Mouse (Mus musculus) stomach, embryonic 15.5 days (tissue): Measurements from ENCODE around the gene Rpl36-ps4. TPM values are rescaled to one million over a fixed set of nuclear protein-coding genes. Genes with fewer than 3 reads are reported as not detected.

Experiments
- ATAC-seq: fragments of 200-750 bp; cut with Nextera tagmentation; 2 replicates; pipeline ENCODE4 v1.8.0; 2017; ENCODE audit warnings: low read depth, moderate number of reproducible peaks, moderate TSS enrichment; ENCODE audit not compliant: insufficient read depth, low FRiP score
- H3K27ac ChIP-seq: fragments of 300-500 bp; sonication (generic); 2 replicates; pipeline ENCODE4 v1.5.1; 2015; ENCODE audit warnings: mild to moderate bottlenecking, inconsistent platforms
- H3K27me3 ChIP-seq: fragments of 300-500 bp; sonication (generic); replicated peaks from 2 replicates; pipeline ENCODE4 v1.6.1; 2015; ENCODE audit warnings: inconsistent platforms
- H3K36me3 ChIP-seq: fragments of 300-500 bp; sonication (generic); 2 replicates; pipeline ENCODE4 v1.6.1; 2015; ENCODE audit warnings: inconsistent platforms
- H3K4me1 ChIP-seq: fragments of 300-500 bp; sonication (generic); 2 replicates; pipeline ENCODE4 v1.6.1; 2015; ENCODE audit warnings: inconsistent platforms
- H3K4me2 ChIP-seq: fragments of 300-500 bp; sonication (generic); 2 replicates; pipeline ENCODE4 v1.6.1; 2015; ENCODE audit warnings: mild to moderate bottlenecking, inconsistent platforms
- H3K4me3 ChIP-seq: fragments of 300-500 bp; sonication (generic); replicated peaks from 2 replicates; pipeline ENCODE4 v1.5.1; 2015; ENCODE audit warnings: inconsistent platforms
- H3K9ac ChIP-seq: fragments of 300-500 bp; sonication (generic); 2 replicates; pipeline ENCODE4 v1.6.1; 2015; ENCODE audit warnings: inconsistent platforms
- H3K9me3 ChIP-seq: fragments of 300-500 bp; sonication (generic); 2 replicates; pipeline ENCODE4 v1.6.1; 2016; ENCODE audit warnings: inconsistent platforms
- WGBS: fragments of 180-500 bp; shearing (Covaris S2); methylation state at CpG from one replicate; pipeline ENCODE4 v1.1.7; 2015; 5-methylcytosine and 5-hydroxymethylcytosine counted together
- polyA plus RNA-seq: library from polyadenylated mRNA; unstranded; fragments of >200 nt; fragmentation: Nextera tagmentation; extraction: Ambion mirVana; gene quantifications from 2 replicates; pipeline ENCODE4 v1.2.1, GENCODE M21; 2015

The Rpl36-ps4 gene
- not detected in 2 replicates for polyA plus RNA-seq

DNA sequence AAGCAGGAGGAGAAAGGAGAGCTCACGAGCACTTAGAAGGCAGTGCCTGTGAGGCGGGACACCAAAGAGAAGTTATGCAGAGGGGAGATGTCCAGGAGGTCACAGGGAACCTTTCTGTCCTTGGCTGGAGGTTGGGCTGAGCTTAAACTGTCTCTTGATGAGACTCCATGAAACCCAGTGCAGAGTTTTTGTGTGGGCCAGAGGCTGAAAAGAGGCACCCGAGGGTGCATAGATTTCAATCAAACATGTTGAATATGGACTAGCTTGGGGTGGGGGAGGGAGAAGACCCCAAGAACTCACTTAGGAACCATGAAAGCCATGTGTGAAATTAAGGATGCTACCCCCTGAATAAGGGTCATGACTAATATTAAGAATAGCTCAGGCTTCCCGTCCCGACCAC lies at the start of gene Rpl36-ps4:
Gene Rpl36-ps4 (plus strand): TSS at position 301 of the 400 bp plus-strand sequence.
- no peak for ATAC-seq

GRCm38 (mm10) chr17:87871461-87872126 lies 49.2 kb upstream of the Rpl36-ps4 start:
- Histone ChIP-seq H3K27me3 (no peaks in the 10 kb centered on the region), H3K9ac (no peak overlapping the region), H3K4me2 (no peak overlapping the region), H3K4me3 (no peak overlapping the region), H3K27ac (no peak overlapping the region), H3K36me3 (no peaks in the 10 kb centered on the region), H3K9me3 (no peaks in the 10 kb centered on the region), H3K4me1 (no peaks in the 10 kb centered on the region)
- 77% methylated on average over 13 of the region's 13 CpGs for WGBS
- ATAC-seq, result no peak

More for the DNA sequence above, at the start of gene Rpl36-ps4:
- no peaks in the 10 kb centered on the region for H3K4me1 ChIP-seq
- H3K9me3 ChIP-seq, result no peaks in the 10 kb centered on the region
- no peaks in the 10 kb centered on the region for H3K36me3 ChIP-seq
- H3K4me2 ChIP-seq, result no peak within 1 kb of the TSS
- H3K27ac ChIP-seq, result no peak within 1 kb of the TSS
- H3K27me3 ChIP-seq, result no peaks in the 10 kb centered on the region
- no peak within 1 kb of the TSS for H3K9ac ChIP-seq
- WGBS, result 81% methylated on average over 5 of the region's 5 CpGs
- no peak within 1 kb of the TSS for H3K4me3 ChIP-seq

DNA sequence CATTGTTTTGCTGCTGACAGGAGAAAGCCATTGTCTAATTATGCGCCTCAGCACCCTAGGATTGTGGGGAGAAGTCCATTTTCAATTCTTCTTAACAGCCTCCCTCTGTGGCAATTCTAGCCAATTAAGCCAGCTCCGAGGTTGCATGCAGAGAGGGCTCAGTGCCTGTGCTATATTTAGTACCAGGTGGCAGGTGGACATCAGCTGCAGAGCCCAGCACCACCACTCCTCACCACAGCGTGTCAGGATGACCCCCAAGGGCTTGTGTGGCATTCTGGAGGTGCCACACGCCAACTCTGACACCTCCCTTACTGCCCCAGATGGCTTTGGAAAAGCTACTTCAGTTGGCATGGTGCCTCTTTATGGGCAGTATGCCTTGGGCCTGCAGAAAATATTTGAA lies 48.5 kb upstream of the Rpl36-ps4 start:
- ATAC-seq, result no peak
- Histone ChIP-seq H3K27ac (no peak overlapping the region), H3K4me2 (no peak overlapping the region), H3K4me1 (no peaks in the 10 kb centered on the region), H3K27me3 (no peaks in the 10 kb centered on the region), H3K36me3 (no peaks in the 10 kb centered on the region), H3K9me3 (no peaks in the 10 kb centered on the region), H3K4me3 (no peak overlapping the region), H3K9ac (no peak overlapping the region)
- WGBS, result 47% methylated on average over 4 of the region's 4 CpGs

DNA sequence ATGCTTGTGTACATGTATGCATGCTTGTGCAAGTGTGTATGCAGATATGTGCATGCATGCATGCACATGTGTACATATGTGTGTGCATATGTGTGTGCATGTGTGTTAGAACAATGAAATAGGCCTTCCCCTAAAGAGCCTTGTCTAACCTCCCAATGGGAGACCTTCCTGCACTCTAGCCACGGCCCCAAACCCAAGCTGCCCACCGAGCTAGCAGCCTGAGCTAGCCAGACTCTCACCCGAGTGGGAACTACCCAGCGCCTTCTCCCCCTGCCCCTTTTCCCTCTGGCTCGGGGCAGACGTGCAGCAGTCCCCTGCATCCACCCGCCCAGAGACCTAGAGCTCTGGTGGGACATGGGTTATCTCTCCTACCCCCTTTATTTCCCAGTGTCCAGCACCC lies 47.3 kb upstream of the Rpl36-ps4 start:
- 0 out of 2 replicates have a peak, but pooled peaks cover 3% of the 10 kb centered on the region for H3K4me1 ChIP-seq
- ATAC-seq, result no peak
- H3K27ac ChIP-seq, result no peak overlapping the region
- no peak overlapping the region for H3K4me3 ChIP-seq
- no peak overlapping the region for H3K9ac ChIP-seq
- H3K27me3 ChIP-seq, result no peaks in the 10 kb centered on the region
- H3K36me3 ChIP-seq, result no peaks in the 10 kb centered on the region
- H3K4me2 ChIP-seq, result no peak overlapping the region
- H3K9me3 ChIP-seq, result no peaks in the 10 kb centered on the region
- 72% methylated on average over 7 of the region's 7 CpGs for WGBS

GRCm38 (mm10) chr17:87873943-87874342 lies 46.8 kb upstream of the Rpl36-ps4 start:
- ATAC-seq, result no peak
- H3K27ac ChIP-seq, result no peak overlapping the region
- 0 out of 2 replicates have a peak, but pooled peaks cover 3% of the 10 kb centered on the region for H3K4me1 ChIP-seq
- WGBS, result 76% methylated on average over 4 of the region's 4 CpGs
- H3K36me3 ChIP-seq, result no peaks in the 10 kb centered on the region
- no peaks in the 10 kb centered on the region for H3K27me3 ChIP-seq
- H3K4me2 ChIP-seq, result no peak overlapping the region
- H3K9ac ChIP-seq, result no peak overlapping the region
- H3K4me3 ChIP-seq, result no peak overlapping the region
- no peaks in the 10 kb centered on the region for H3K9me3 ChIP-seq

DNA sequence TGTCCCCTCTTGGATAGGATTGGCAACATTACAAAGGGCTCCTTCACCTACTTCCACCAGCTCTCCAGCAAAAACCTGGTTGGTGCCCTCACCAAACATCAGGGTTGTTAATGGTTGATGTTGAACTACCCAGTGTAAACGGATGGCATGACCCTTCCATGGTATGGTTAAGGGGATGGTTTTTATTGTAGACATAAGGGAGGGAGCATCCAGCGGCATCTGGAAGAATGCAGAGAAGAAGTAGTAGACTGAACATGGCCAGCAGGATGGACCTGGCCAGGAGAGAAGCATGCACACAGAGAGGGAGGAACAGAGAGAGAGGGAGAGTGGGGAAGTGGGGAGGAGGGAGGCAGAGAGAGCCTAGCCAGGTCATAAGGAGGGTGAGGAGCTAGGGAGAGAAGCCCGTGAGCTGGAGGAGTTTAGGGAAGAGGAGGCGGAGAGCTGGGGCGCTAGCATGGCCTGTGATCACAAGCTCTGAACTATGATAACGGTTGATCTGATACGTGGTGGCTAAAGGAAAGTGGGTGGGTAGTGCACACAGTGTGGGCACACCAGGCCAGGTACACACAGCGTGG lies 45.3 kb upstream of the Rpl36-ps4 start:
- Histone ChIP-seq H3K4me1 (0 out of 2 replicates have a peak, but pooled peaks cover 3% of the 10 kb centered on the region), H3K9ac (no peak overlapping the region), H3K9me3 (no peaks in the 10 kb centered on the region), H3K27me3 (no peaks in the 10 kb centered on the region), H3K36me3 (no peaks in the 10 kb centered on the region), H3K4me2 (no peak overlapping the region), H3K27ac (no peak overlapping the region), H3K4me3 (no peak overlapping the region)
- WGBS, result 83% methylated on average over 8 of the region's 8 CpGs
- ATAC-seq, result no peak

GRCm38 (mm10) chr17:87876295-87877000 lies 44.3 kb upstream of the Rpl36-ps4 start:
- Histone ChIP-seq H3K36me3 (no peaks in the 10 kb centered on the region), H3K4me1 (0 out of 2 replicates have a peak, but pooled peaks cover 3% of the 10 kb centered on the region), H3K9ac (no peak overlapping the region), H3K4me3 (no peak overlapping the region), H3K27me3 (no peaks in the 10 kb centered on the region), H3K27ac (no peak overlapping the region), H3K4me2 (no peak overlapping the region), H3K9me3 (no peaks in the 10 kb centered on the region)
- ATAC-seq, result no peak
- 81% methylated on average over 11 of the region's 11 CpGs for WGBS

DNA sequence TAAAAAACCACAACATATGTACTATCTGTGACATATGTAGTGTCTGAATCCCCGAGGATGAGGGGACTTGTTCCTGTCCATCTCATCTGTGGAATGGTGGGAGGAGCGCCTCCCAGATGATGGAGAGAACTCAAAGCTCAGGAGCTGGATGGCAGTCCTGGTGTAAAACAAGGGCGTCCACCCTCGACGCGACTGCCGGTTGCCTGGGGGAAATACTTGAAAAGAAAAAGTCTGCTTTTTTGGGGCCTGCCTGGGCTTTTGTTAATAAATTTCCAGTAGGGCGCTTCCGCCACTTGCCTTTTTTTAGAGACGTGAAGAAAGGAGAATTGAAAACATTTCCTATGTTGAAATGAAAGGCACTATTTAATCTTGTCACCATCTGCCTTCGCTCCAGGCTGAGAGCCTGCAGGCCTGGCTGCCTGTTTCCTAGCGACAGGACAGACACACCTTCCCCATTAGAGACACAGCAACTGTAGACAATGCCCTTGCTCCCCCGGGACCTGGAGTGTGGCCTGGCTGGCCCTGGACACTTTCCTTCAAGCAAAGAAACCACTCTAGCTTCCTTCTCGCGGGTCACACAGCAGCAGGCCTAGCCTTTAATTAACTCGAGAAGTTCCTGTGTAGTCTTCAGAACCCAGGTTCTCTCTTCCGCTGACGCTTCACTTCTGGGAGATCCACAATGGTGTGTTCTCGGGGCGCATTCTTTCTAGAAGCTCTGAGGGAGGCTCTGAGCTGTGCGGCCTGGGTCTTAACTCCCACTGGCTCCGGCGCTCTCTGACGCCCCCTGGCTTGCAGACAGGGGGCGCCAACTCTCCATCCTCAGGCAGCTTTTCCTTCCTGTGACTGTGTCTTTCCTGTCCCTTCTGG lies 43.3 kb upstream of the Rpl36-ps4 start:
- WGBS, result 30% methylated on average over 25 of the region's 25 CpGs
- Histone ChIP-seq H3K27me3 (no peaks in the 10 kb centered on the region), H3K36me3 (no peaks in the 10 kb centered on the region), H3K9me3 (no peaks in the 10 kb centered on the region), H3K9ac (no peak overlapping the region), H3K4me1 (0 out of 2 replicates have a peak, but pooled peaks cover 3% of the 10 kb centered on the region), H3K27ac (no peak overlapping the region), H3K4me3 (no peak overlapping the region), H3K4me2 (peak overlapping the region; percentile 32)
- peak; percentile 58; the same call in 1 of the 2 replicates for ATAC-seq

- WGBS, result 72% methylated on average over 10 of the region's 10 CpGs
- Histone ChIP-seq H3K27ac (no peak overlapping the region), H3K4me2 (no peak overlapping the region), H3K9me3 (no peaks in the 10 kb centered on the region), H3K4me3 (no peak overlapping the region), H3K4me1 (0 out of 2 replicates have a peak, but pooled peaks cover 3% of the 10 kb centered on the region), H3K27me3 (no peaks in the 10 kb centered on the region), H3K9ac (no peak overlapping the region), H3K36me3 (no peaks in the 10 kb centered on the region)
- no peak for ATAC-seq
Observed at GRCm38 (mm10) chr17:87878556-87879483, 42.0 kb upstream of the Rpl36-ps4 start.

DNA sequence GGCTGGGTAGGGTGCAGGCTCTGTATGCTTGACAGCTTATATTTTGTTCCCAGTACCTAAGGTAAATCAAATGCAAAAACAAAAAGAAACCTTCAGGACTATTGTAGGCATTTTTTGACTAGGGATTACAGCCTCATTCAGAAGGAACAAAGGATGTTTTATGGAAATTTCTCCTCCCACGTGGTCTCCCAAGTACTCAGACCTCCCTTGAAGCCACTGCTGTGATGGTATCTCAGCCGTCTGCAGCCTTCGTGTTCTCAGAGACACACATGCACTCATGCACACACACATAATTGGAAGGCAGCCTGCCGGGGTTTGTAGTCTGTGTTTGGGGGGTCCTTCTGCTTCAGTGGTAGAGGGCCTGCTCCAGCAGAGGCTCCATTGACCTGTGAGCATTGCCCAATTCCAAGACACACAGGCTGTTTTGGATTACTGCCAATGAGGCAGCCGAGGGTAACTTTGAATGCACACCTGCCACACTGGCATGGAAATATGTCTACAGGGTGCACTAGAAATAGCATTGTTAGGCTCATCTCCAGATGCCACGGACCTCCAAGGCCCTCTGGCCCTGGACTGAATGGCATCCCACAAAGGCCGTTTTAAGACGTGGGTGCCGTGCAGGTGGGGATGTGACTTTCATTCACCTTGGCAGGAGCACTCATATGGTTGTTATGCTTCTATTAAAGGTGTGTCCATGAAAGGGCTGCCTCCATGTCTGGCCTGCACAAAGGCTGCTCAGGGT lies 41.1 kb upstream of the Rpl36-ps4 start:
- H3K4me3 ChIP-seq, result no peak overlapping the region
- no peak overlapping the region for H3K4me2 ChIP-seq
- H3K27me3 ChIP-seq, result no peaks in the 10 kb centered on the region
- no peak overlapping the region for H3K9ac ChIP-seq
- no peaks in the 10 kb centered on the region for H3K9me3 ChIP-seq
- 62% methylated on average over 9 of the region's 9 CpGs for WGBS
- H3K27ac ChIP-seq, result no peak overlapping the region
- no peak for ATAC-seq
- 0 out of 2 replicates have a peak, but pooled peaks cover 3% of the 10 kb centered on the region for H3K4me1 ChIP-seq
- no peaks in the 10 kb centered on the region for H3K36me3 ChIP-seq
